Mouse (Mus musculus) heart, adult 2 months (tissue): ENCODE data around the gene Hephl1. TPM values are rescaled to one million over a fixed set of nuclear protein-coding genes. Genes with fewer than 3 reads are reported as not detected.

ENCODE experiments used
- DNase-seq, 2 experiments: peaks; one replicate each; pipeline ENCODE4 v3.0.0; 2021
- H3K27ac ChIP-seq: fragments of 200-600 bp; 2 replicates; pipeline ENCODE4 v1.8.1; 2022
- H3K27me3 ChIP-seq: fragments of 200-500 bp; 2 replicates; pipeline ENCODE4 v1.6.1; 2012; ENCODE audit warnings: mild to moderate bottlenecking, low read length, inconsistent platforms, mixed read lengths; ENCODE audit not compliant: control insufficient read depth, insufficient read depth
- H3K36me3 ChIP-seq: fragments of 200-500 bp; 2 replicates; pipeline ENCODE4 v1.6.1; 2012; ENCODE audit warnings: low read length, inconsistent platforms; ENCODE audit not compliant: control insufficient read depth, insufficient read depth
- H3K4me1 ChIP-seq: fragments of 200-500 bp; 2 replicates; pipeline ENCODE4 v1.6.1; 2011; ENCODE audit warnings: low read length; ENCODE audit not compliant: control insufficient read depth, insufficient read depth
- H3K4me3 ChIP-seq: fragments of 200-600 bp; 2 replicates; pipeline ENCODE4 v1.8.1; 2022
- H3K79me2 ChIP-seq: fragments of 200-500 bp; replicated peaks from 2 replicates; pipeline ENCODE4 v1.6.1; 2012; ENCODE audit warnings: mild to moderate bottlenecking, inconsistent platforms, low read length, moderate library complexity, mixed read lengths; ENCODE audit not compliant: control insufficient read depth, insufficient read depth
- H3K9ac ChIP-seq: fragments of 200-500 bp; 2 replicates; pipeline ENCODE4 v1.6.1; 2012; ENCODE audit warnings: low read depth, mild to moderate bottlenecking, control low read depth, inconsistent platforms, low read length, mixed read lengths
- CTCF ChIP-seq: fragments of 200-600 bp; IDR thresholded peaks from 2 replicates; pipeline ENCODE4 v1.8.1; 2022; ENCODE audit warnings: antibody characterized with exemption, mild to moderate bottlenecking, moderate library complexity
- EP300 ChIP-seq: fragments of 200-500 bp; IDR thresholded peaks from 2 replicates; pipeline ENCODE4 v1.6.1; 2011; ENCODE audit warnings: low read depth, low read length, control low read depth; ENCODE audit not compliant: insufficient read depth
- POLR2A ChIP-seq: fragments of 200-500 bp; IDR thresholded peaks from 2 replicates; pipeline ENCODE4 v1.6.1; 2011; ENCODE audit warnings: mild to moderate bottlenecking, low read depth, low read length, control low read depth; ENCODE audit not compliant: insufficient read depth
- WGBS: fragments of 180-500 bp; shearing (Covaris S2); methylation state at CpG from one replicate; pipeline ENCODE4 v1.1.7; 2018; 5-methylcytosine and 5-hydroxymethylcytosine counted together
- intact Hi-C: fragments of 180-260 bp; cut with DNase I; formaldehyde crosslinking; loops from one replicate; pipeline ENCODE4 v1.15.1; 2025
- polyA plus RNA-seq: library from polyadenylated mRNA; depleted of rRNA; stranded (reverse); fragments of >200 nt; gene quantifications from 2 replicates; pipeline ENCODE4 v1.2.3, GENCODE M21; 2012
- total RNA-seq, 2 experiments: library from RNA; stranded (reverse); gene quantifications; 2 replicates each; pipeline ENCODE4 v1.2.3; 2021

Gene Hephl1
- total and polyA plus RNA-seq, 3 experiments = 0.05 to 0.16 (median 0.06) TPM

- TF ChIP-seq EP300 (no peak), POLR2A (no peak), CTCF (no peak)
- no peak overlapping the region for H3K9ac ChIP-seq
- no peak for DNase-seq
- H3K4me1 ChIP-seq = no peaks in the 10 kb centered on the region
- no peak overlapping the region for H3K27ac ChIP-seq
- H3K4me3 ChIP-seq = no peak overlapping the region
- intact Hi-C loops = no loop called here
- no peaks in the 10 kb centered on the region for H3K27me3 ChIP-seq
- H3K36me3 ChIP-seq = no peaks in the 10 kb centered on the region
- H3K79me2 ChIP-seq = no peaks in the 10 kb centered on the region
- 55% methylated on average over 6 of the region's 6 CpGs for WGBS
These were observed 43.1 kb downstream of the Hephl1 start for GRCm38 (mm10) chr9:15068686-15069295.

GRCm38 (mm10) chr9:15067995-15068685 is 43.8 kb downstream of the Hephl1 start:
- no peak overlapping the region for H3K4me3 ChIP-seq
- H3K79me2 ChIP-seq = no peaks in the 10 kb centered on the region
- WGBS = 69% methylated on average over 7 of the region's 7 CpGs
- H3K4me1 ChIP-seq = no peaks in the 10 kb centered on the region
- no peaks in the 10 kb centered on the region for H3K27me3 ChIP-seq
- no peaks in the 10 kb centered on the region for H3K36me3 ChIP-seq
- TF ChIP-seq EP300 = no peak
- no peak for TF ChIP-seq CTCF
- no peak overlapping the region for H3K27ac ChIP-seq
- DNase-seq = no peak
- no peak overlapping the region for H3K9ac ChIP-seq
- intact Hi-C loops = no loop called here

DNA sequence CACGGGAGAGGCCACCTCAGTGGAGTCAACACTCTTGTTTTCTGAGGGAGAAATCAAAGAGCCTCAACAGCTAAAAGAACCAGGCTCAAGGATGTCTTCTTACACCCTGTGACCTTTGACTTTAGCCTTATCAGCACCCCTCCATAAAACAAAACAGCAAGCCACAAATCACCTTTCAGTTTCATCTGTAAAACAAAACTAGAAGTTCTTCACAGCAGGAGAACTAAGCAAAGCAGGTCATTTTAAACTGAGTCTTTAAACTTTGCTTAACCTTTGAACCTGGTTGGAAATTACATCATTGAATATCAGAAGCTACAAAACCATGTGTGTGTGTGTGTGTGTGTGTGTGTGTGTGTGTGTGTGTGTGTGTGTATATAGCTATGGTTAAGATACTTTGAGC is 47.7 kb downstream of the Hephl1 start:
- no peak overlapping the region for H3K27ac ChIP-seq
- H3K4me3 ChIP-seq = no peak overlapping the region
- intact Hi-C loops = no loop called here
- H3K9ac ChIP-seq = no peak overlapping the region
- no peaks in the 10 kb centered on the region for H3K79me2 ChIP-seq
- H3K36me3 ChIP-seq = no peaks in the 10 kb centered on the region
- no peaks in the 10 kb centered on the region for H3K27me3 ChIP-seq
- no peak for DNase-seq
- 7% methylated on average over 1 of the region's 1 CpGs for WGBS
- H3K4me1 ChIP-seq = no peaks in the 10 kb centered on the region
- TF ChIP-seq EP300 = no peak
- TF ChIP-seq POLR2A = no peak
- no peak for TF ChIP-seq CTCF

DNA sequence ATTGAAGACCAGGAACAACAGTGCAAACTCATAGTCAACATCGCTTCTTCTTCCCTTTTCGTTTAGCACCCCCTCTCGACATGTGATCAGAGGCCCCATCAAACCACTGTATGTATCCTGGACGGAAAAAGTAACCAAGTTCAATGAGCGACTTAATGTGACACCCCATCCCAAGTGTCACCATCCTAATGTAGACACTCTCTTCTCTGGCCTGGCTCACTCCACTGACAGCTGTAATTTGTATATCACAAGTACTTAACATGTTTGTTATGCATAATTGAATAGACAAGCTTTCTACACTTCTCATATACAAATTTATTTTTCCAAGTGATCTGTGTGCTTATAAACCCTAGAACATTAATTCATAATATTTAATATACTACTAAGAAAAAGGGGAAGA is 51.1 kb downstream of the Hephl1 start:
- H3K4me3 ChIP-seq = no peak overlapping the region
- no peak overlapping the region for H3K9ac ChIP-seq
- TF ChIP-seq CTCF (no peak), POLR2A (no peak), EP300 (no peak)
- WGBS = 77% methylated on average over 5 of the region's 5 CpGs
- no peak overlapping the region for H3K27ac ChIP-seq
- no peaks in the 10 kb centered on the region for H3K27me3 ChIP-seq
- no peak for DNase-seq
- H3K36me3 ChIP-seq = no peaks in the 10 kb centered on the region
- H3K4me1 ChIP-seq = no peaks in the 10 kb centered on the region
- H3K79me2 ChIP-seq = no peaks in the 10 kb centered on the region
- intact Hi-C loops = no loop called here

- intact Hi-C loops = no loop called here
- no peaks in the 10 kb centered on the region for H3K36me3 ChIP-seq
- no peak overlapping the region for H3K9ac ChIP-seq
- no peak overlapping the region for H3K27ac ChIP-seq
- H3K4me1 ChIP-seq = no peaks in the 10 kb centered on the region
- DNase-seq = no peak
- no peaks in the 10 kb centered on the region for H3K79me2 ChIP-seq
- no peak overlapping the region for H3K4me3 ChIP-seq
- TF ChIP-seq POLR2A (no peak), EP300 (no peak), CTCF (no peak)
- 83% methylated on average over 6 of the region's 6 CpGs for WGBS
- no peaks in the 10 kb centered on the region for H3K27me3 ChIP-seq
These were observed 51.9 kb downstream of the Hephl1 start for GRCm38 (mm10) chr9:15060026-15060425.

- Histone ChIP-seq H3K27me3 (no peaks in the 10 kb centered on the region), H3K79me2 (no peaks in the 10 kb centered on the region)
- 41% methylated on average over 10 of the region's 10 CpGs for WGBS
These were observed 66.2 kb downstream of the Hephl1 start for GRCm38 (mm10) chr9:15045740-15046139.

More at GRCm38 (mm10) chr9:15045740-15046139, 66.2 kb downstream of the Hephl1 start:
- Histone ChIP-seq H3K36me3 (no peaks in the 10 kb centered on the region), H3K4me3 (peak overlapping the region; percentile 84), H3K9ac (no peak overlapping the region), H3K27ac (no peak overlapping the region), H3K4me1 (peaks cover 3% of the 10 kb centered on the region)
- TF ChIP-seq EP300 (no peak), POLR2A (no peak), CTCF (no peak)
- intact Hi-C loops = no loop called here
- no peak for DNase-seq
